Mouse (Mus musculus): ENCODE results near the gene Sfxn2. TPM values are rescaled to one million over a fixed set of nuclear protein-coding genes. Genes with fewer than 3 reads are reported as not detected.

Gene Sfxn2
- polyA plus RNA-seq, 1 experiment from 2014 or later, result 21.0 TPM

GRCm38 (mm10) chr19:46625519-46625918 is 52.4 kb downstream of the Sfxn2 start:
- Histone ChIP-seq H3K4me3 (peak overlapping the region; percentile 58; the same call in 1 of the 2 replicates), H3K4me1 (peaks cover 77% of the 10 kb centered on the region), H3K9me3 (no peaks in the 10 kb centered on the region), H3K36me3 (replicated peaks) (peaks cover 41% of the 10 kb centered on the region), H3K27me3 (replicated peaks; ENCODE audit: low read depth, poor library complexity, severe bottlenecking) (no peaks in the 10 kb centered on the region), H3K27ac (replicated peaks) (peak overlapping the region; percentile 88)
- WGBS, result 65% methylated on average over 10 of the region's 10 CpGs
- no peak for DNase-seq (ENCODE audit: low spot score)

DNA sequence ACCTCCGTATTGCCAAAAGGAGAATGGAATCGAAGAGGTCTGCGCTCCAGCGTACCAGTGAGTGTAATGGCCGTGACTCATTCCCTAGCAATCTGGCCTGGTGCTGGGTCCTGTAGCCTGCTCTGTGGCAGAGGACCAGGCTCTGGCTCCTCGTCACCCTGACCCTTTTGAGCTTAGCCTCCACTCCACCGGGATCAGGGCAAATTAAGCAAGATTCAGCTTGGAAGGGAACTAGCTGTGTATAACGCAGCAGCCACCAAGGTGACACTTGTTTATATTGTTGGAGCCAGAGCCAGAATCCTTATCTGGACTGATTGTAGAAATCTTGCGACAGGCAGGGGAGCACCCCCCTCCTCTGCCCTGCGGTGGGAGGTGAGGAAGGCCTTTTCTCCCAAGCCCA is 55.2 kb downstream of the Sfxn2 start:
- Histone ChIP-seq H3K27ac (replicated peaks) (no peak overlapping the region), H3K9me3 (no peaks in the 10 kb centered on the region), H3K27me3 (replicated peaks; ENCODE audit: low read depth, poor library complexity, severe bottlenecking) (no peaks in the 10 kb centered on the region), H3K4me3 (no peak overlapping the region), H3K36me3 (replicated peaks) (peaks cover 55% of the 10 kb centered on the region), H3K4me1 (peaks cover 51% of the 10 kb centered on the region)
- no peak for DNase-seq (ENCODE audit: low spot score)
- 92% methylated on average over 10 of the region's 10 CpGs for WGBS

- 85% methylated on average over 9 of the region's 9 CpGs for WGBS
- Histone ChIP-seq H3K4me3 (no peak overlapping the region), H3K9me3 (no peaks in the 10 kb centered on the region), H3K4me1 (peaks cover 37% of the 10 kb centered on the region), H3K27ac (replicated peaks) (no peak overlapping the region), H3K36me3 (replicated peaks) (peaks cover 64% of the 10 kb centered on the region), H3K27me3 (replicated peaks; ENCODE audit: low read depth, poor library complexity, severe bottlenecking) (no peaks in the 10 kb centered on the region)
- no peak for DNase-seq (ENCODE audit: low spot score)
Observed at GRCm38 (mm10) chr19:46629807-46630206, 56.6 kb downstream of the Sfxn2 start.

GRCm38 (mm10) chr19:46631637-46632036 is 58.5 kb downstream of the Sfxn2 start:
- Histone ChIP-seq H3K27ac (replicated peaks) (no peak overlapping the region), H3K9me3 (no peaks in the 10 kb centered on the region), H3K36me3 (replicated peaks) (peaks cover 50% of the 10 kb centered on the region), H3K4me3 (no peak overlapping the region), H3K4me1 (peaks cover 42% of the 10 kb centered on the region), H3K27me3 (replicated peaks; ENCODE audit: low read depth, poor library complexity, severe bottlenecking) (no peaks in the 10 kb centered on the region)
- WGBS, result 85% methylated on average over 9 of the region's 9 CpGs
- no peak for DNase-seq (ENCODE audit: low spot score)

DNA sequence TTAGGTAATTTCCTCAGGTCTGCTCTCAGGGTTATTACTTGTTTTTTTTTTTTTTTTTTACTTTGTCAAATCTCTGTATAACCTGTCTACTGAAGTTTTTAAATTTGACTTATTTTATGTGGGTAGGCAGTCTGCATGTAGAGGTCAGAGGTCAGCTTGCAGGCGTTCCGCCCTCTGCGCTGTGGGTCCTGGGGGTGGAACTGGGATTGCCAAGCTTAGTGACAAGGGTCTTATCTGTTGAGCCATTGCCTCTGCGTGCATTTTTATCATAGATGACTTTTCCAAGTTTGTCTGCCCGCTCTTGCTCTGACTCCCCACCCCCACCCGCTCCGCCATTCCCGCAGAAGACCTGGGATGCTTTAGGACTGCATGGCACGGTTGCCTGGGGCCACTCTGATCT is 62.6 kb downstream of the Sfxn2 start:
- Histone ChIP-seq H3K27ac (replicated peaks) (no peak overlapping the region), H3K4me3 (no peak overlapping the region), H3K9me3 (no peaks in the 10 kb centered on the region), H3K4me1 (peaks cover 42% of the 10 kb centered on the region), H3K36me3 (replicated peaks) (peaks cover 62% of the 10 kb centered on the region), H3K27me3 (replicated peaks; ENCODE audit: low read depth, poor library complexity, severe bottlenecking) (no peaks in the 10 kb centered on the region)
- WGBS, result 60% methylated on average over 9 of the region's 9 CpGs
- DNase-seq (ENCODE audit: low spot score), result peak; percentile 40

GRCm38 (mm10) chr19:46637598-46637997 is 64.4 kb downstream of the Sfxn2 start:
- WGBS, result 80% methylated on average over 6 of the region's 6 CpGs
- no peak overlapping the region for H3K27ac ChIP-seq (replicated peaks)

DNA sequence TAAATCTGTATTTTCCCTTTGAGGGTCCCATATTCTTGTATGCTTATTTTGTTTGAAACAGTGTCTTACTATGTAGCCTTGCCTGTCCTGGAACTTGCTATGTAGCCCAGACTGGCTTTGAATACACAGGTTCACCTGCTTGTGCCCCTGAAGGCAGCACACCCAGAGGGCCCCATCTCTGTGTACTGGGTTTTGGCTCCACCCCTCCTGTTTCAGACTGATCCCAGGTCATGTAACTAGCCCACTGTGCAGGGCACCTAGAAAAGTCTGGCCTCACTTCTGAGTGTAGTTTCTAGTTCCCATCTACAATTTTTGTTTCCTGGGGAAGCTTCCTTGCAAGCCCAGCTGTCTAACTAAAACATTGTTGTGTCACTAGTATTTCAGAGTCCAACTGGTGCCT is 65.9 kb downstream of the Sfxn2 start:
- no peak for DNase-seq (ENCODE audit: low spot score)
- H3K27me3 ChIP-seq (replicated peaks; ENCODE audit: low read depth, poor library complexity, severe bottlenecking), result no peaks in the 10 kb centered on the region
- H3K9me3 ChIP-seq, result no peaks in the 10 kb centered on the region
- H3K4me3 ChIP-seq, result no peak overlapping the region
- peaks cover 44% of the 10 kb centered on the region for H3K36me3 ChIP-seq (replicated peaks)
- no peak overlapping the region for H3K27ac ChIP-seq (replicated peaks)
- peaks cover 75% of the 10 kb centered on the region for H3K4me1 ChIP-seq

More at GRCm38 (mm10) chr19:46637598-46637997, 64.4 kb downstream of the Sfxn2 start:
- Histone ChIP-seq H3K4me1 (peaks cover 60% of the 10 kb centered on the region), H3K4me3 (no peak overlapping the region), H3K27me3 (replicated peaks; ENCODE audit: low read depth, poor library complexity, severe bottlenecking) (no peaks in the 10 kb centered on the region), H3K9me3 (no peaks in the 10 kb centered on the region), H3K36me3 (replicated peaks) (peaks cover 55% of the 10 kb centered on the region)
- DNase-seq (ENCODE audit: low spot score), result no peak

DNA sequence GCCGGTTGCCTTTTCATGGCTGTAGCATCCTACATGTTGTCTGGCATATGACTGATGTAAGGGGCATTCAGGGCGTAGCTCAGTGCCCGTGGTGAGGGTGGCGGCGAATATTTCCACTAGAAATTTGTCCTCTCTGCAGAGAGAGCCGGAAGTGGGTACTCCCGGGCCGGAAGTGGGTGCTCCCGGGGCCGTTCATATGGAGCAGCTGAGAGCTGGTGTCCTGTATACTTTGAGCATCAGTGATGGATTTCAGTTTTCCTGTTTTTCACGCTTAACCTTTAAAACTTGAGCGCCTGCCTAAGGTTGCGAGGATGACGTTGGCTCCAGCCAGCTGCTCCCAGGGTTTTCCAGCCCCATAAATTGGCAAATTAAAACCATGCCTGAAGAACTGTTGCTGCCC is 66.3 kb downstream of the Sfxn2 start:
- peaks cover 44% of the 10 kb centered on the region for H3K36me3 ChIP-seq (replicated peaks)
- no peak for DNase-seq (ENCODE audit: low spot score)
- no peaks in the 10 kb centered on the region for H3K27me3 ChIP-seq (replicated peaks; ENCODE audit: low read depth, poor library complexity, severe bottlenecking)
- H3K9me3 ChIP-seq, result no peaks in the 10 kb centered on the region
- WGBS, result 85% methylated on average over 14 of the region's 14 CpGs
- peaks cover 79% of the 10 kb centered on the region for H3K4me1 ChIP-seq
- H3K27ac ChIP-seq (replicated peaks), result no peak overlapping the region; the same call in 1 of the 2 replicates
- H3K4me3 ChIP-seq, result no peak overlapping the region

DNA sequence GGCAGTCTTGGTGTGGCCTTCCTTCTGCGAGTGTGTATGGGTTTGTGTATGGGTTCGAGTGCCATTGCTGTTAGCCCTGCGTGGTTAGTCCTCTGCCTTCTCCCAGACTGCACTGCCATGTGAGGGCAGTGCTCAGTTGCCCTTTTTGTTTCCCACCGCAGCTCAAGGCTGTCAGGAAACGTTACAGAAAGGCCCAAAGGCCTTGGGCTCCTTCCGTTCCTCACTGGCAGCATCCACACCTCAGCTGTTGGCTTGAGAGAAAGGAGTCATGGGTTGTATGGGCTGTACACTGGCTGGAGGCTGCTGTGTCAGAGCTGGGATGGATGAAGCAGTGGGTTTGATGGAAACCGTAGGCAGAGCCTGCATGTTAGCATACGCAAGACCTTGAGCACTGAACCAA is 67.6 kb downstream of the Sfxn2 start:
- H3K27me3 ChIP-seq (replicated peaks; ENCODE audit: low read depth, poor library complexity, severe bottlenecking), result no peaks in the 10 kb centered on the region
- peaks cover 47% of the 10 kb centered on the region for H3K36me3 ChIP-seq (replicated peaks)
- 87% methylated on average over 8 of the region's 8 CpGs for WGBS
- peak overlapping the region; percentile 40; the same call in 1 of the 2 replicates for H3K27ac ChIP-seq (replicated peaks)
- no peak for DNase-seq (ENCODE audit: low spot score)
- H3K4me1 ChIP-seq, result peaks cover 85% of the 10 kb centered on the region
- H3K9me3 ChIP-seq, result no peaks in the 10 kb centered on the region
- no peak overlapping the region for H3K4me3 ChIP-seq

DNA sequence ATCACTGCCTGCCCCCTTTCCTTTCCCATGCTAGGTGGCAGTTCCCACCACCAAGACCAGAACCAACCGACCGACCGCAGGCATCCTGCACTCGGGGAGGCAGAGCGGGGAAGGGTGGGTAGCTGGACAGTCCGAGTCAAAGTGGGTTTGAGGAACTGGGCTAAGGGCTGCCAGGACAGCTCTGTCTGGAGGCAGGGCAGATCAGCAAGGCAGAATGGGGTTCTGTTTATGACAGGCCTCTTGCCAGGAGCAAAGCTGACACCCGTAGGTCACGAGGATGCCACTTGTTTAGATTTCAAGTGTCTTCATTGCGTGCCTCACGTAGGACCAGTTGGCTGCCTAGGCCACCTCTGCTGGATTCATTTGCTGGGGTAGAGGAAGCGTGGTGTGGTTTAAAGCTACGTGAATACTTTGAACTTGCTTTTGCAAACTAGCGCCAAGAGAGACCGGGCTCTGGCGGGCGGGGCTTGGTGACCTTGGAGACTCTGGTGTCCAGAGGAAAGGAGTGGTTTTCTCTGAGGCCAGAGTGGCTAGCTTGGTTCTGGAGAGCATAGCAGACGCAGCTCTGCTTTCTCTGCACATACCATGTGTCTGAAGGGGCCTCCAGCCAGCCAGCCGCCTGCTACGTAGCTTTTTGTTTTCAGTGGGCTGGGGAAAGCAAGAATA is 68.4 kb downstream of the Sfxn2 start:
- no peaks in the 10 kb centered on the region for H3K27me3 ChIP-seq (replicated peaks; ENCODE audit: low read depth, poor library complexity, severe bottlenecking)
- no peaks in the 10 kb centered on the region for H3K9me3 ChIP-seq
- H3K4me3 ChIP-seq, result peak overlapping the region; percentile 21; the same call in 1 of the 2 replicates
- peak; percentile 48 for DNase-seq (ENCODE audit: low spot score)
- H3K27ac ChIP-seq (replicated peaks), result peak overlapping the region; percentile 60
- H3K4me1 ChIP-seq, result peaks cover 85% of the 10 kb centered on the region
- peaks cover 54% of the 10 kb centered on the region for H3K36me3 ChIP-seq (replicated peaks)
- WGBS, result 73% methylated on average over 19 of the region's 19 CpGs

DNA sequence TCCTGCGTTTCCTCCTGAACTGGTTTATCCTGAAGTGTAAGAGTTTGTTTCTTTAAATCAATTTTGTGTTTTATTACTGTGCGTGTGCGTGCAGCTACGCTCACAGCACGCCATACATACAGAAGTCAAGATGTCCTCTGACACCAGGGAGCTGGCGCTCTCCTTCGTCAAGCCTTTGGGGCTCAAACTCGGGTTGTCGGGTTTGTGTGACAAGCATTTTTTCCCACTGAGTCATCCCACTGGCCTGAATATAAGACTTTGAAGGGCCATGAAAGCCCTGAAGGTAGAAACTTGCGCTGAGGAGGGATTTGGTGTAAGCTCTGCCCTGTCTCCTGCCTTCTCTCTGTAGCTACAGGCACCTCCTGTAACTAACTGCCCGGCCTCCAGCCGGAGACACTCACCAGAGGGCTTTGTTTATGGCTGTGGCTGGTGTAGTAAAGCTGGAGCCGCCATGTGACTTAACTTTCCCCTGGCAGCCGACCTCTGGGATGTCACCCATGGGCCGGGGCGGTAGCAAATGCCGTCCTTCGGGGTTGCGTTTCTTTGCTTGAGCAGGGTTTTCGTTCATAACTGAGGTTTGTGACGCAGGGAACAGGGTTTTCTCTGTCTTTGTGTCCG is 69.1 kb downstream of the Sfxn2 start:
- Histone ChIP-seq H3K27ac (replicated peaks) (peak overlapping the region; percentile 60), H3K9me3 (no peaks in the 10 kb centered on the region), H3K4me3 (0 out of 2 replicates have a peak overlapping the region, but pooled peaks have one; percentile 21), H3K27me3 (replicated peaks; ENCODE audit: low read depth, poor library complexity, severe bottlenecking) (no peaks in the 10 kb centered on the region), H3K36me3 (replicated peaks) (peaks cover 56% of the 10 kb centered on the region), H3K4me1 (peaks cover 86% of the 10 kb centered on the region)
- WGBS, result 73% methylated on average over 22 of the region's 22 CpGs
- DNase-seq (ENCODE audit: low spot score), result no peak

DNA sequence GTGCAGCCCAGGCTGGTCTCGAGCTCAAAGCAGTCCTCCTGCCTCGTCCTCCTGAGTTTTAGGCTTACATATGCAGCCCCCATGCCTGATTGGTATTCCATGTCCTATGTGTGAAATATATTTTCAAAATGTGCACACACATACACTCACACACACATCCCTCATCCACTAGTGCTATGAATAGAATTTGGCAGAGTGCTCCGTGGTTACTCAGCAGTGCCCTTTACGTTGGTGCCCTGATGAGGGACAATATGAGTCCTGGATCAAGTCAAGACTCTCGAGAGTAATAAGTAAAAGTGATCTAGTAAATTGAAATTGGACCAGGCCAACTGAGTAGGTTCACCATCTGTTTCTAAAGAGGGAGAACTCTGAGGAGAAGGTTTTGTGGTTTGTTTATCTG is 70.1 kb downstream of the Sfxn2 start:
- Histone ChIP-seq H3K27ac (replicated peaks) (peak overlapping the region; percentile 60), H3K4me3 (no peak overlapping the region), H3K4me1 (peaks cover 85% of the 10 kb centered on the region), H3K36me3 (replicated peaks) (peaks cover 57% of the 10 kb centered on the region), H3K27me3 (replicated peaks; ENCODE audit: low read depth, poor library complexity, severe bottlenecking) (no peaks in the 10 kb centered on the region), H3K9me3 (no peaks in the 10 kb centered on the region)
- no peak for DNase-seq (ENCODE audit: low spot score)
- 86% methylated on average over 5 of the region's 5 CpGs for WGBS

GRCm38 (mm10) chr19:46644343-46644792 is 71.2 kb downstream of the Sfxn2 start:
- H3K36me3 ChIP-seq (replicated peaks), result peaks cover 60% of the 10 kb centered on the region
- no peaks in the 10 kb centered on the region for H3K9me3 ChIP-seq
- H3K27me3 ChIP-seq (replicated peaks; ENCODE audit: low read depth, poor library complexity, severe bottlenecking), result no peaks in the 10 kb centered on the region
- peak overlapping the region; percentile 65 for H3K27ac ChIP-seq (replicated peaks)
- WGBS, result 67% methylated on average over 10 of the region's 10 CpGs
- H3K4me1 ChIP-seq, result peaks cover 81% of the 10 kb centered on the region
- DNase-seq (ENCODE audit: low spot score), result no peak
- H3K4me3 ChIP-seq, result no peak overlapping the region

All from embryonic facial prominence, embryonic 10.5 days (tissue).